Mouse (Mus musculus) midbrain, embryonic 12.5 days (tissue): ENCODE data around the gene Pdha1. TPM values are rescaled to one million over a fixed set of nuclear protein-coding genes. Genes with fewer than 3 reads are reported as not detected.

ENCODE experiments used
- ATAC-seq: fragments of 200-750 bp; cut with Nextera tagmentation; 2 replicates; pipeline ENCODE4 v1.8.0; 2017; ENCODE audit warnings: low read depth, moderate TSS enrichment, moderate library complexity; ENCODE audit not compliant: low FRiP score
- H3K27ac ChIP-seq: fragments of 300-500 bp; sonication (generic); replicated peaks from 2 replicates; pipeline ENCODE4 v1.5.1; 2016; ENCODE audit warnings: mild to moderate bottlenecking
- H3K27me3 ChIP-seq: fragments of 300-500 bp; sonication (generic); 2 replicates; pipeline ENCODE4 v1.6.1; 2016; ENCODE audit warnings: mild to moderate bottlenecking
- H3K36me3 ChIP-seq: fragments of 300-500 bp; sonication (generic); 2 replicates; pipeline ENCODE4 v1.6.1; 2016
- H3K4me1 ChIP-seq: fragments of 300-500 bp; sonication (generic); 2 replicates; pipeline ENCODE4 v1.6.1; 2016
- H3K4me2 ChIP-seq: fragments of 300-500 bp; sonication (generic); replicated peaks from 2 replicates; pipeline ENCODE4 v1.6.1; 2016; ENCODE audit warnings: mild to moderate bottlenecking, moderate library complexity
- H3K4me3 ChIP-seq: fragments of 300-500 bp; sonication (generic); 2 replicates; pipeline ENCODE4 v1.5.1; 2016; ENCODE audit warnings: mild to moderate bottlenecking
- H3K9ac ChIP-seq: fragments of 300-500 bp; sonication (generic); replicated peaks from 2 replicates; pipeline ENCODE4 v1.6.1; 2016; ENCODE audit warnings: mild to moderate bottlenecking, moderate library complexity
- H3K9me3 ChIP-seq: fragments of 300-500 bp; sonication (generic); 2 replicates; pipeline ENCODE4 v1.6.1; 2016; ENCODE audit warnings: mild to moderate bottlenecking
- WGBS: fragments of 180-500 bp; shearing (Covaris S2); methylation state at CpG from one replicate; pipeline ENCODE4 v1.1.7; 2016; 5-methylcytosine and 5-hydroxymethylcytosine counted together
- polyA plus RNA-seq: library from polyadenylated mRNA; unstranded; fragments of >200 nt; fragmentation: Nextera tagmentation; extraction: Ambion mirVana; gene quantifications from 2 replicates; pipeline ENCODE4 v1.2.1, GENCODE M21; 2016

Gene Pdha1
- polyA plus RNA-seq, 1 experiment from 2014 or later, result 105 TPM

- Histone ChIP-seq H3K27me3 (peaks cover 12% of the 10 kb centered on the region), H3K4me3 (peak overlapping the region; percentile 68), H3K9ac (no peak overlapping the region), H3K27ac (no peak overlapping the region), H3K4me2 (peak overlapping the region; percentile 71), H3K9me3 (no peaks in the 10 kb centered on the region), H3K4me1 (peaks cover 6% of the 10 kb centered on the region; the same call in 1 of the 2 replicates), H3K36me3 (peaks cover 4% of the 10 kb centered on the region; the same call in 1 of the 2 replicates)
- WGBS, result 25% methylated on average over 6 of the region's 6 CpGs
- no peak for ATAC-seq
Observed at GRCm38 (mm10) chrX:160135719-160136118, 2.5 kb downstream of the Pdha1 start.

- Histone ChIP-seq H3K36me3 (peaks cover 11% of the 10 kb centered on the region), H3K27ac (no peak overlapping the region), H3K9ac (no peak overlapping the region), H3K4me2 (no peak overlapping the region), H3K27me3 (peaks cover 10% of the 10 kb centered on the region), H3K4me1 (peaks cover 6% of the 10 kb centered on the region; the same call in 1 of the 2 replicates), H3K9me3 (no peaks in the 10 kb centered on the region), H3K4me3 (no peak overlapping the region)
- 83% methylated on average over 11 of the region's 11 CpGs for WGBS
- no peak for ATAC-seq
Observed at GRCm38 (mm10) chrX:160134136-160134843, 3.9 kb downstream of the Pdha1 start.

GRCm38 (mm10) chrX:160116658-160117057 lies 21.6 kb downstream of the Pdha1 start:
- Histone ChIP-seq H3K4me1 (no peaks in the 10 kb centered on the region), H3K9ac (no peak overlapping the region), H3K36me3 (peaks cover 10% of the 10 kb centered on the region; the same call in 1 of the 2 replicates), H3K4me2 (no peak overlapping the region), H3K4me3 (no peak overlapping the region), H3K27me3 (peaks cover 28% of the 10 kb centered on the region), H3K27ac (no peak overlapping the region), H3K9me3 (no peaks in the 10 kb centered on the region)
- WGBS, result 78% methylated on average over 3 of the region's 3 CpGs
- peak; percentile 41; the same call in 1 of the 2 replicates for ATAC-seq

- no peak for ATAC-seq
- no peaks in the 10 kb centered on the region for H3K9me3 ChIP-seq
- peaks cover 28% of the 10 kb centered on the region for H3K27me3 ChIP-seq
- H3K36me3 ChIP-seq, result peaks cover 10% of the 10 kb centered on the region; the same call in 1 of the 2 replicates
- no peak overlapping the region for H3K4me3 ChIP-seq
- H3K9ac ChIP-seq, result no peak overlapping the region
- no peaks in the 10 kb centered on the region for H3K4me1 ChIP-seq
- no peak overlapping the region for H3K4me2 ChIP-seq
- H3K27ac ChIP-seq, result no peak overlapping the region
Observed at GRCm38 (mm10) chrX:160116074-160116473, 22.1 kb downstream of the Pdha1 start.

GRCm38 (mm10) chrX:160113777-160114176 lies 24.4 kb downstream of the Pdha1 start:
- Histone ChIP-seq H3K9me3 (no peaks in the 10 kb centered on the region), H3K4me3 (no peak overlapping the region), H3K4me2 (no peak overlapping the region), H3K27ac (no peak overlapping the region), H3K4me1 (no peaks in the 10 kb centered on the region), H3K36me3 (0 out of 2 replicates have a peak, but pooled peaks cover under 1% of the 10 kb centered on the region), H3K27me3 (peaks cover 20% of the 10 kb centered on the region), H3K9ac (no peak overlapping the region)
- WGBS, result 96% methylated on average over 1 of the region's 1 CpGs
- ATAC-seq, result no peak

GRCm38 (mm10) chrX:160107817-160108216 lies 30.4 kb downstream of the Pdha1 start:
- Histone ChIP-seq H3K27ac (no peak overlapping the region), H3K4me1 (no peaks in the 10 kb centered on the region), H3K4me3 (no peak overlapping the region), H3K9me3 (no peaks in the 10 kb centered on the region), H3K27me3 (peaks cover 13% of the 10 kb centered on the region; the same call in 1 of the 2 replicates), H3K36me3 (no peaks in the 10 kb centered on the region), H3K9ac (no peak overlapping the region), H3K4me2 (no peak overlapping the region)
- 67% methylated on average over 4 of the region's 4 CpGs for WGBS
- no peak for ATAC-seq

- H3K4me3 ChIP-seq, result no peak overlapping the region
- no peaks in the 10 kb centered on the region for H3K9me3 ChIP-seq
- no peak overlapping the region for H3K4me2 ChIP-seq
- 79% methylated on average over 1 of the region's 1 CpGs for WGBS
- ATAC-seq, result no peak
- no peak overlapping the region for H3K27ac ChIP-seq
- no peaks in the 10 kb centered on the region; the same call in none of the 2 replicates for H3K27me3 ChIP-seq
- no peak overlapping the region for H3K9ac ChIP-seq
- no peaks in the 10 kb centered on the region for H3K4me1 ChIP-seq
- H3K36me3 ChIP-seq, result no peaks in the 10 kb centered on the region
Observed at GRCm38 (mm10) chrX:160091973-160092372, 46.2 kb downstream of the Pdha1 start.

Other genes with a start within 250 kb of the Pdha1 start
- gene Map3k15, start 150.0 kb downstream of the Pdha1 start, polyA plus RNA-seq, result 0.42 and 0.51 TPM in 2 replicates